Mouse (Mus musculus): ENCODE measurements around the gene Birc5. TPM values are rescaled to one million over a fixed set of nuclear protein-coding genes. Genes with fewer than 3 reads are reported as not detected.

Gene Birc5
- polyA plus RNA-seq, 1 experiment: 75.4 TPM

DNA sequence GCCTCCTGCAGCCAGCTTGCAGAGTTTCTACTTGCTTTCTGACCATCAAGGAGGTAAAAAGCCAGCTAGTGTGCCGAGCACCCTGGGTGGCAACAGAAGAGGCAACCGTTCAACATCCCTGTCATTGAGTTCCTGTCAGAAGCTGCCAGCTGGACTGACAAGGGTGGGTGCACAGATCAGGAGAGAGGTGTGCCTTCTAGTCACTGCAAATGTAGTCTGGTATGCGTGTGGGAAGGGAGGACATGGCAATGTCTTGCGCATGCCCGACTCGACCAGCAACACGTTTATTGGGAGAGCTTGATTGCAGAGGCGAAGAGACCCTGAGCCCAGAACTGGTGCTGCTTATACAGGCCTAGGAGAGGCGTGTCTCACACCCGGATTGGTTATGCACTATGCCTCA is 8.4 kb downstream of the Birc5 start:
- WGBS: 94% methylated on average over 10 of the region's 10 CpGs
- no peak for DNase-seq
- no peak overlapping the region for H3K27ac ChIP-seq (ENCODE audit: control insufficient read depth, insufficient read depth, low read length)
- TF ChIP-seq POLR2A (IDR thresholded peaks at IDR 0.05; ENCODE audit: control insufficient read depth, extremely low read depth, insufficient read depth, low read length, poor library complexity) (no peak), CTCF (IDR thresholded peaks at IDR 0.05; ENCODE audit: borderline replicate concordance, control insufficient read depth, extremely low read depth, insufficient read depth, low read length, poor library complexity) (no peak)
- no peaks in the 10 kb centered on the region; the same call in 1 of the 2 replicates for H3K27me3 ChIP-seq (ENCODE audit: control insufficient read depth, insufficient read depth, low read length)
- no peak overlapping the region for H3K4me3 ChIP-seq (ENCODE audit: control insufficient read depth, insufficient read depth, low read length)
- peaks cover 36% of the 10 kb centered on the region; the same call in 1 of the 2 replicates for H3K36me3 ChIP-seq (ENCODE audit: control insufficient read depth, insufficient read depth, low read length)
- peaks cover 4% of the 10 kb centered on the region; the same call in 1 of the 2 replicates for H3K4me1 ChIP-seq (replicated peaks; ENCODE audit: control insufficient read depth, insufficient read depth, low read length)

GRCm38 (mm10) chr11:117858392-117858791 is 9.3 kb downstream of the Birc5 start:
- no peak overlapping the region for H3K4me3 ChIP-seq (ENCODE audit: control insufficient read depth, insufficient read depth, low read length)
- H3K27me3 ChIP-seq (ENCODE audit: control insufficient read depth, insufficient read depth, low read length): no peaks in the 10 kb centered on the region; the same call in 1 of the 2 replicates
- WGBS: 85% methylated on average over 3 of the region's 3 CpGs
- DNase-seq: no peak
- peaks cover 32% of the 10 kb centered on the region; the same call in 1 of the 2 replicates for H3K36me3 ChIP-seq (ENCODE audit: control insufficient read depth, insufficient read depth, low read length)
- TF ChIP-seq POLR2A (IDR thresholded peaks at IDR 0.05; ENCODE audit: control insufficient read depth, extremely low read depth, insufficient read depth, low read length, poor library complexity): no peak
- TF ChIP-seq CTCF (IDR thresholded peaks at IDR 0.05; ENCODE audit: borderline replicate concordance, control insufficient read depth, extremely low read depth, insufficient read depth, low read length, poor library complexity): no peak
- H3K27ac ChIP-seq (ENCODE audit: control insufficient read depth, insufficient read depth, low read length): no peak overlapping the region
- peaks cover 4% of the 10 kb centered on the region; the same call in 1 of the 2 replicates for H3K4me1 ChIP-seq (replicated peaks; ENCODE audit: control insufficient read depth, insufficient read depth, low read length)

DNA sequence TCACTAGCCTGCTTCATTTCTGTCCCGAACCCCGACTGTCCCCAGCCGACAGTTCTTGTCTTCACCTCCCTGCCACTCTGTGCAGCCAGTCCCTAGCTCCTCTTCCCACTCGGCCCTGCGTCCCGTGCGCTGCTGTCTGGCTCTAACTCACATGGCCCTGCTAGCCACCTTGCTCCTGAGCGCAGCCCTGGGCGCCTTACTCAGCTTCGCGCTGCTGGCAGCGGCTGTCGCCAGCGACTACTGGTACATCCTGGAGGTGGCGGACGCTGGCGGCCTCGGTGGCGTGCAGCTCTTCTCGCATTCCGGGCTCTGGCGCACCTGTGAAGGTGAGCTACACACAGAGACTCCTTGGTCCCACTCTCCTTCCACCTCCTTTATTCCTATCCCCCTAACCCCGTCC is 11.6 kb downstream of the Birc5 start, which contains the start of gene Tmem235:
Tmem235 (plus strand) TSS at position 152 of the 400 bp plus-strand sequence.
- no peaks in the 10 kb centered on the region; the same call in 1 of the 2 replicates for H3K27me3 ChIP-seq (ENCODE audit: control insufficient read depth, insufficient read depth, low read length)
- no peak for TF ChIP-seq POLR2A (IDR thresholded peaks at IDR 0.05; ENCODE audit: control insufficient read depth, extremely low read depth, insufficient read depth, low read length, poor library complexity)
- TF ChIP-seq CTCF (IDR thresholded peaks at IDR 0.05; ENCODE audit: borderline replicate concordance, control insufficient read depth, extremely low read depth, insufficient read depth, low read length, poor library complexity): no peak

GRCm38 (mm10) chr11:117863174-117863856 is 14.3 kb downstream of the Birc5 start:
- H3K4me3 ChIP-seq (ENCODE audit: control insufficient read depth, insufficient read depth, low read length): no peak overlapping the region
- DNase-seq: no peak
- no peak overlapping the region for H3K27ac ChIP-seq (ENCODE audit: control insufficient read depth, insufficient read depth, low read length)
- no peak for TF ChIP-seq CTCF (IDR thresholded peaks at IDR 0.05; ENCODE audit: borderline replicate concordance, control insufficient read depth, extremely low read depth, insufficient read depth, low read length, poor library complexity)
- TF ChIP-seq POLR2A (IDR thresholded peaks at IDR 0.05; ENCODE audit: control insufficient read depth, extremely low read depth, insufficient read depth, low read length, poor library complexity): no peak
- peaks cover 4% of the 10 kb centered on the region; the same call in 1 of the 2 replicates for H3K4me1 ChIP-seq (replicated peaks; ENCODE audit: control insufficient read depth, insufficient read depth, low read length)
- WGBS: 83% methylated on average over 11 of the region's 11 CpGs
- H3K36me3 ChIP-seq (ENCODE audit: control insufficient read depth, insufficient read depth, low read length): no peaks in the 10 kb centered on the region
- no peaks in the 10 kb centered on the region; the same call in 1 of the 2 replicates for H3K27me3 ChIP-seq (ENCODE audit: control insufficient read depth, insufficient read depth, low read length)

More for the DNA sequence above, 11.6 kb downstream of the Birc5 start, which contains the start of gene Tmem235:
- DNase-seq: peak; percentile 37
- Histone ChIP-seq H3K36me3 (ENCODE audit: control insufficient read depth, insufficient read depth, low read length) (peaks cover 17% of the 10 kb centered on the region; the same call in 1 of the 2 replicates), H3K4me3 (ENCODE audit: control insufficient read depth, insufficient read depth, low read length) (no peak within 1 kb of the TSS), H3K4me1 (replicated peaks; ENCODE audit: control insufficient read depth, insufficient read depth, low read length) (peaks cover 4% of the 10 kb centered on the region; the same call in 1 of the 2 replicates), H3K27ac (ENCODE audit: control insufficient read depth, insufficient read depth, low read length) (no peak within 1 kb of the TSS)
- WGBS: 7% methylated on average over 23 of the region's 23 CpGs

GRCm38 (mm10) chr11:117864805-117865204 is 15.8 kb downstream of the Birc5 start:
- DNase-seq: no peak
- Histone ChIP-seq H3K4me1 (replicated peaks; ENCODE audit: control insufficient read depth, insufficient read depth, low read length) (peaks cover 4% of the 10 kb centered on the region; the same call in 1 of the 2 replicates), H3K36me3 (ENCODE audit: control insufficient read depth, insufficient read depth, low read length) (no peaks in the 10 kb centered on the region), H3K27ac (ENCODE audit: control insufficient read depth, insufficient read depth, low read length) (no peak overlapping the region), H3K27me3 (ENCODE audit: control insufficient read depth, insufficient read depth, low read length) (no peaks in the 10 kb centered on the region; the same call in 1 of the 2 replicates), H3K4me3 (ENCODE audit: control insufficient read depth, insufficient read depth, low read length) (no peak overlapping the region)
- 59% methylated on average over 2 of the region's 2 CpGs for WGBS
- no peak for TF ChIP-seq POLR2A (IDR thresholded peaks at IDR 0.05; ENCODE audit: control insufficient read depth, extremely low read depth, insufficient read depth, low read length, poor library complexity)
- TF ChIP-seq CTCF (IDR thresholded peaks at IDR 0.05; ENCODE audit: borderline replicate concordance, control insufficient read depth, extremely low read depth, insufficient read depth, low read length, poor library complexity): no peak

- TF ChIP-seq CTCF (IDR thresholded peaks at IDR 0.05; ENCODE audit: borderline replicate concordance, control insufficient read depth, extremely low read depth, insufficient read depth, low read length, poor library complexity) (no peak), POLR2A (IDR thresholded peaks at IDR 0.05; ENCODE audit: control insufficient read depth, extremely low read depth, insufficient read depth, low read length, poor library complexity) (no peak)
- no peak overlapping the region for H3K27ac ChIP-seq (ENCODE audit: control insufficient read depth, insufficient read depth, low read length)
- DNase-seq: no peak
Observed at GRCm38 (mm10) chr11:117865988-117866387, 16.9 kb downstream of the Birc5 start.

More at GRCm38 (mm10) chr11:117865988-117866387, 16.9 kb downstream of the Birc5 start:
- H3K4me3 ChIP-seq (ENCODE audit: control insufficient read depth, insufficient read depth, low read length): no peak overlapping the region
- H3K36me3 ChIP-seq (ENCODE audit: control insufficient read depth, insufficient read depth, low read length): no peaks in the 10 kb centered on the region
- peaks cover 5% of the 10 kb centered on the region for H3K4me1 ChIP-seq (replicated peaks; ENCODE audit: control insufficient read depth, insufficient read depth, low read length)
- no peaks in the 10 kb centered on the region for H3K27me3 ChIP-seq (ENCODE audit: control insufficient read depth, insufficient read depth, low read length)
- WGBS: 90% methylated on average over 6 of the region's 6 CpGs
